Mouse (Mus musculus) frontal cortex, adult (tissue): Measurements from ENCODE around the gene Kank2.
"Not testable (repeated sequence)": the region's sequence is repeated elsewhere in the genome, so short reads cannot be mapped to it uniquely, and the experiment has no call there.

ENCODE experiments used
- ATAC-seq: cut with Nextera tagmentation; 2 replicates; pipeline ENCODE4 v1.9.2; 2017; ENCODE audit warnings: mild to moderate bottlenecking, moderate library complexity, mixed read lengths; ENCODE audit not compliant: low TSS enrichment

The Kank2 gene

GRCm38 (mm10) chr9:21818125-21818524 is 19.6 kb upstream of the Kank2 start:
- no peak for ATAC-seq

GRCm38 (mm10) chr9:21816716-21817305 is 18.3 kb upstream of the Kank2 start:
- ATAC-seq = no peak

GRCm38 (mm10) chr9:21811170-21811569 is 12.6 kb upstream of the Kank2 start:
- no peak for ATAC-seq

- no peak for ATAC-seq
Measured at GRCm38 (mm10) chr9:21808561-21808960, 10.0 kb upstream of the Kank2 start.

GRCm38 (mm10) chr9:21806976-21807375 is 8.4 kb upstream of the Kank2 start:
- ATAC-seq = no peak

- ATAC-seq = no peak
Measured at GRCm38 (mm10) chr9:21806363-21806762, 7.8 kb upstream of the Kank2 start.

- peak; percentile 90 for ATAC-seq
Measured at GRCm38 (mm10) chr9:21803986-21804644, 5.6 kb upstream of the Kank2 start.

- ATAC-seq = no peak
Measured at GRCm38 (mm10) chr9:21801591-21801990, 3.0 kb upstream of the Kank2 start.

- ATAC-seq = no peak
Measured at GRCm38 (mm10) chr9:21801121-21801520, 2.6 kb upstream of the Kank2 start.

GRCm38 (mm10) chr9:21799010-21799350 is 436 bp upstream of the Kank2 start:
- no peak for ATAC-seq

- ATAC-seq = 0 out of 2 replicates have a peak, but pooled peaks have one; percentile 21
Measured at GRCm38 (mm10) chr9:21797921-21798344, 611 bp downstream of the Kank2 start.

GRCm38 (mm10) chr9:21796919-21797318 is 1.6 kb downstream of the Kank2 start:
- ATAC-seq = no peak

GRCm38 (mm10) chr9:21796259-21796658 is 2.3 kb downstream of the Kank2 start:
- no peak for ATAC-seq

- ATAC-seq = no peak
Measured at GRCm38 (mm10) chr9:21795579-21795978, 3.0 kb downstream of the Kank2 start.

GRCm38 (mm10) chr9:21794925-21795324 is 3.6 kb downstream of the Kank2 start:
- ATAC-seq = no peak

- no peak for ATAC-seq
Measured at GRCm38 (mm10) chr9:21794344-21794834, 4.2 kb downstream of the Kank2 start.

GRCm38 (mm10) chr9:21793507-21793906 is 5.0 kb downstream of the Kank2 start:
- ATAC-seq = not testable (repeated sequence)

- peak; percentile 53 for ATAC-seq
Measured at GRCm38 (mm10) chr9:21792644-21793043, 5.9 kb downstream of the Kank2 start.

- ATAC-seq = no peak
Measured at GRCm38 (mm10) chr9:21791861-21792260, 6.7 kb downstream of the Kank2 start.

- ATAC-seq = no peak
Measured at GRCm38 (mm10) chr9:21788234-21788633, 10.3 kb downstream of the Kank2 start.

GRCm38 (mm10) chr9:21787654-21788053 is 10.9 kb downstream of the Kank2 start:
- ATAC-seq = no peak

- ATAC-seq = peak; percentile 92
Measured at GRCm38 (mm10) chr9:21786906-21787305, 11.6 kb downstream of the Kank2 start.

- ATAC-seq = not testable (repeated sequence)
Measured at GRCm38 (mm10) chr9:21786309-21786708, 12.2 kb downstream of the Kank2 start.
